Mouse (Mus musculus): ENCODE results near the gene Gm49361.

DNA sequence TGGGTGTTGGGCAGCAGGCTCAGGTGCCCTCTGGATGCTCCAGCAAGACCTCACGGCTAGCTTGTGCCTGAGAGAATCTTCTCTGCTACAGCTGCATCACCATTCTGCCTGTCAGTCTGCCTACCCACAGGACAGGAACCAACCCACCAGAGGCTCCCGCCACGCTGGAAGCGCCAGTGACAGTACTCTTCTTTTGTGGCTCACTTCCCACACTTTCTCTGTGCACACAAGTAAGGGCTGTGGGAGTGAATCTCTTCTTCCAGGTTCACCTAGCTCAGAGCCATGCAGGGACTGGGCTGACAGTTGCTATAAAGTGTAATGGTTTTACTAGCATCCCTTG lies 39.2 kb downstream of the Gm49361 start:
- TF ChIP-seq POLR2A (IDR thresholded peaks at IDR 0.05; ENCODE audit: low read depth, low read length) (no peak), PAX5 (IDR thresholded peaks at IDR 0.05; ENCODE audit: low read length) (no peak)
